Mouse (Mus musculus): ENCODE measurements around the gene Gaa. TPM values are rescaled to one million over a fixed set of nuclear protein-coding genes. Genes with fewer than 3 reads are reported as not detected.

The Gaa gene
- polyA plus RNA-seq, 1 experiment, result 46.2 TPM

- Histone ChIP-seq H3K4me1 (ENCODE audit: control insufficient read depth, insufficient read depth, low read length) (peaks cover 13% of the 10 kb centered on the region), H3K4me3 (ENCODE audit: control insufficient read depth, low read depth, low read length) (peak overlapping the region; percentile 89), H3K27me3 (ENCODE audit: control insufficient read depth, insufficient read depth, low read length) (no peaks in the 10 kb centered on the region), H3K27ac (ENCODE audit: control insufficient read depth, insufficient read depth, low read depth, low read length) (no peak overlapping the region), H3K36me3 (ENCODE audit: control insufficient read depth, insufficient read depth, low read length) (no peaks in the 10 kb centered on the region)
- no peak for TF ChIP-seq CTCF (IDR thresholded peaks at IDR 0.05; ENCODE audit: control insufficient read depth, insufficient read depth, insufficient replicate concordance, low read depth, low read length)
- no peak for TF ChIP-seq POLR2A (IDR thresholded peaks at IDR 0.05; ENCODE audit: control insufficient read depth, low read depth, low read length)
These were observed 40.1 kb upstream of the Gaa start for GRCm38 (mm10) chr11:119227591-119227990.

- Histone ChIP-seq H3K27me3 (ENCODE audit: control insufficient read depth, insufficient read depth, low read length) (no peaks in the 10 kb centered on the region), H3K36me3 (ENCODE audit: control insufficient read depth, insufficient read depth, low read length) (no peaks in the 10 kb centered on the region), H3K27ac (ENCODE audit: control insufficient read depth, insufficient read depth, low read depth, low read length) (peak within 1 kb of the TSS; percentile 56; the same call in 1 of the 2 replicates), H3K4me3 (ENCODE audit: control insufficient read depth, low read depth, low read length) (peak within 1 kb of the TSS; percentile 89), H3K4me1 (ENCODE audit: control insufficient read depth, insufficient read depth, low read length) (peaks cover 13% of the 10 kb centered on the region)
- TF ChIP-seq POLR2A (IDR thresholded peaks at IDR 0.05; ENCODE audit: control insufficient read depth, low read depth, low read length), result 0 out of 2 replicates have a peak, but pooled peaks have one; percentile 35
- no peak for TF ChIP-seq CTCF (IDR thresholded peaks at IDR 0.05; ENCODE audit: control insufficient read depth, insufficient read depth, insufficient replicate concordance, low read depth, low read length)
These were observed 39.5 kb upstream of the Gaa start, which contains the start of the genes Tbc1d16 and Ccdc40 for GRCm38 (mm10) chr11:119228091-119228781. TSS of gene Tbc1d16 (minus strand) at chr11:119228499. TSS of gene Ccdc40 (plus strand) at chr11:119228572.

GRCm38 (mm10) chr11:119228846-119229626 is 38.7 kb upstream of the Gaa start:
- Histone ChIP-seq H3K4me1 (ENCODE audit: control insufficient read depth, insufficient read depth, low read length) (peaks cover 13% of the 10 kb centered on the region), H3K4me3 (ENCODE audit: control insufficient read depth, low read depth, low read length) (peak overlapping the region; percentile 89), H3K27ac (ENCODE audit: control insufficient read depth, insufficient read depth, low read depth, low read length) (peak overlapping the region; percentile 56; the same call in 1 of the 2 replicates), H3K36me3 (ENCODE audit: control insufficient read depth, insufficient read depth, low read length) (no peaks in the 10 kb centered on the region), H3K27me3 (ENCODE audit: control insufficient read depth, insufficient read depth, low read length) (no peaks in the 10 kb centered on the region)
- TF ChIP-seq POLR2A (IDR thresholded peaks at IDR 0.05; ENCODE audit: control insufficient read depth, low read depth, low read length) (peak; percentile 66; the same call in 1 of the 2 replicates), CTCF (IDR thresholded peaks at IDR 0.05; ENCODE audit: control insufficient read depth, insufficient read depth, insufficient replicate concordance, low read depth, low read length) (no peak)

DNA sequence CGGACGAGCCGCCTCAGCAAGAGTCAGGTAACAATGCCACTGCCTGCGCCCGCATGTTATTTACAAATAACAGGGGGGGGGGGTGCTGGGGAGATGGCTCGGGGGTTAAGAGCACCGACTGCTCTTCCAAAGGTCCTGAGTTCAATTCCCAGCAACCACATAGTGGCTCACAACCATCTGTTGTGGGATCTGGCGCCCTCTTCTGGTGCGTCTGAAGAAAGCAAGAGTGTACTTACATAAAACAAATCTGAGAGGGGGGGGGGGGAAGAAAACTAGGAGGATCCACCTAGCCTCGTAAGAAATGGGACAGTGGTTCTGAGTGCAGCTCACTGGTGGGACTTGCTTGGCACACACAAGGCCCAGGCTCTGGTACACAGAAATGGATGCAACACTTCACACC is 32.9 kb upstream of the Gaa start:
- H3K4me1 ChIP-seq (ENCODE audit: control insufficient read depth, insufficient read depth, low read length), result peaks cover 9% of the 10 kb centered on the region
- no peak for TF ChIP-seq CTCF (IDR thresholded peaks at IDR 0.05; ENCODE audit: control insufficient read depth, insufficient read depth, insufficient replicate concordance, low read depth, low read length)
- TF ChIP-seq POLR2A (IDR thresholded peaks at IDR 0.05; ENCODE audit: control insufficient read depth, low read depth, low read length), result no peak
- H3K27ac ChIP-seq (ENCODE audit: control insufficient read depth, insufficient read depth, low read depth, low read length), result no peak overlapping the region
- H3K27me3 ChIP-seq (ENCODE audit: control insufficient read depth, insufficient read depth, low read length), result no peaks in the 10 kb centered on the region
- H3K4me3 ChIP-seq (ENCODE audit: control insufficient read depth, low read depth, low read length), result no peak overlapping the region
- H3K36me3 ChIP-seq (ENCODE audit: control insufficient read depth, insufficient read depth, low read length), result no peaks in the 10 kb centered on the region; the same call in none of the 2 replicates

GRCm38 (mm10) chr11:119235596-119235995 is 32.1 kb upstream of the Gaa start:
- Histone ChIP-seq H3K4me3 (ENCODE audit: control insufficient read depth, low read depth, low read length) (no peak overlapping the region), H3K4me1 (ENCODE audit: control insufficient read depth, insufficient read depth, low read length) (peaks cover 9% of the 10 kb centered on the region), H3K27me3 (ENCODE audit: control insufficient read depth, insufficient read depth, low read length) (no peaks in the 10 kb centered on the region), H3K27ac (ENCODE audit: control insufficient read depth, insufficient read depth, low read depth, low read length) (no peak overlapping the region), H3K36me3 (ENCODE audit: control insufficient read depth, insufficient read depth, low read length) (peaks cover 2% of the 10 kb centered on the region)
- TF ChIP-seq CTCF (IDR thresholded peaks at IDR 0.05; ENCODE audit: control insufficient read depth, insufficient read depth, insufficient replicate concordance, low read depth, low read length), result peak; percentile 50; the same call in 1 of the 2 replicates
- TF ChIP-seq POLR2A (IDR thresholded peaks at IDR 0.05; ENCODE audit: control insufficient read depth, low read depth, low read length), result no peak

- Histone ChIP-seq H3K36me3 (ENCODE audit: control insufficient read depth, insufficient read depth, low read length) (peaks cover 2% of the 10 kb centered on the region), H3K27me3 (ENCODE audit: control insufficient read depth, insufficient read depth, low read length) (no peaks in the 10 kb centered on the region), H3K4me1 (ENCODE audit: control insufficient read depth, insufficient read depth, low read length) (peaks cover 9% of the 10 kb centered on the region), H3K27ac (ENCODE audit: control insufficient read depth, insufficient read depth, low read depth, low read length) (no peak overlapping the region), H3K4me3 (ENCODE audit: control insufficient read depth, low read depth, low read length) (no peak overlapping the region)
- no peak for TF ChIP-seq POLR2A (IDR thresholded peaks at IDR 0.05; ENCODE audit: control insufficient read depth, low read depth, low read length)
- TF ChIP-seq CTCF (IDR thresholded peaks at IDR 0.05; ENCODE audit: control insufficient read depth, insufficient read depth, insufficient replicate concordance, low read depth, low read length), result no peak
These were observed 31.3 kb upstream of the Gaa start for GRCm38 (mm10) chr11:119236354-119236753.

- peaks cover 9% of the 10 kb centered on the region for H3K4me1 ChIP-seq (ENCODE audit: control insufficient read depth, insufficient read depth, low read length)
- H3K27ac ChIP-seq (ENCODE audit: control insufficient read depth, insufficient read depth, low read depth, low read length), result no peak overlapping the region
- H3K36me3 ChIP-seq (ENCODE audit: control insufficient read depth, insufficient read depth, low read length), result peaks cover 2% of the 10 kb centered on the region
- H3K27me3 ChIP-seq (ENCODE audit: control insufficient read depth, insufficient read depth, low read length), result no peaks in the 10 kb centered on the region
- TF ChIP-seq CTCF (IDR thresholded peaks at IDR 0.05; ENCODE audit: control insufficient read depth, insufficient read depth, insufficient replicate concordance, low read depth, low read length) (no peak), POLR2A (IDR thresholded peaks at IDR 0.05; ENCODE audit: control insufficient read depth, low read depth, low read length) (no peak)
- H3K4me3 ChIP-seq (ENCODE audit: control insufficient read depth, low read depth, low read length), result no peak overlapping the region
These were observed 30.7 kb upstream of the Gaa start for GRCm38 (mm10) chr11:119237007-119237406.
